Mouse (Mus musculus): ENCODE data around the gene Abtb2.
A peak's percentile ranks its signal among the peaks of the same experiment; 100 is the strongest.

The Abtb2 gene

GRCm38 (mm10) chr2:103667962-103668815, 102.1 kb downstream of the Abtb2 start:
- DNase-seq: peak; percentile 93

GRCm38 (mm10) chr2:103668939-103669338, 102.8 kb downstream of the Abtb2 start:
- DNase-seq: no peak

- no peak for DNase-seq
Measured at GRCm38 (mm10) chr2:103669561-103669960, 103.5 kb downstream of the Abtb2 start.

GRCm38 (mm10) chr2:103670276-103670680, 104.2 kb downstream of the Abtb2 start:
- DNase-seq: peak; percentile 98

GRCm38 (mm10) chr2:103672573-103673119, 106.5 kb downstream of the Abtb2 start:
- DNase-seq: no peak

- no peak for DNase-seq
Measured at GRCm38 (mm10) chr2:103673609-103674008, 107.5 kb downstream of the Abtb2 start.

GRCm38 (mm10) chr2:103675391-103675790, 109.3 kb downstream of the Abtb2 start:
- DNase-seq: no peak

- no peak for DNase-seq
Measured at GRCm38 (mm10) chr2:103676808-103677207, 110.7 kb downstream of the Abtb2 start.

- DNase-seq: no peak
Measured at GRCm38 (mm10) chr2:103677614-103678369, 111.7 kb downstream of the Abtb2 start.

- DNase-seq: no peak
Measured at GRCm38 (mm10) chr2:103678433-103678832, 112.3 kb downstream of the Abtb2 start.

- DNase-seq: no peak
Measured at GRCm38 (mm10) chr2:103680364-103681110, 114.4 kb downstream of the Abtb2 start.

- DNase-seq: no peak
Measured at GRCm38 (mm10) chr2:103681149-103681548, 115.0 kb downstream of the Abtb2 start.

- DNase-seq: no peak
Measured at GRCm38 (mm10) chr2:103682261-103682722, 116.2 kb downstream of the Abtb2 start.

GRCm38 (mm10) chr2:103682927-103683442, 116.9 kb downstream of the Abtb2 start:
- peak; percentile 95 for DNase-seq

- DNase-seq: no peak
Measured at GRCm38 (mm10) chr2:103684431-103684830, 118.3 kb downstream of the Abtb2 start.

GRCm38 (mm10) chr2:103684926-103685577, 118.9 kb downstream of the Abtb2 start:
- DNase-seq: no peak

GRCm38 (mm10) chr2:103685581-103685980, 119.5 kb downstream of the Abtb2 start:
- DNase-seq: no peak

GRCm38 (mm10) chr2:103687143-103687542, 121.0 kb downstream of the Abtb2 start:
- no peak for DNase-seq

- no peak for DNase-seq
Measured at GRCm38 (mm10) chr2:103687888-103688287, 121.8 kb downstream of the Abtb2 start.

- DNase-seq: peak; percentile 96
Measured at GRCm38 (mm10) chr2:103690425-103690824, 124.3 kb downstream of the Abtb2 start.

GRCm38 (mm10) chr2:103690828-103691227, 124.7 kb downstream of the Abtb2 start:
- no peak for DNase-seq

- DNase-seq: no peak
Measured at GRCm38 (mm10) chr2:103691278-103691677, 125.2 kb downstream of the Abtb2 start.
